Mouse (Mus musculus) lung, adult 2 months (tissue): ENCODE measurements around the gene Gm20388. TPM values are rescaled to one million over a fixed set of nuclear protein-coding genes. Genes with fewer than 3 reads are reported as not detected.

Experiments
- DNase-seq: peaks from one replicate; pipeline ENCODE4 v3.0.0; 2022
- H3K4me1 ChIP-seq: fragments of 200-500 bp; 2 replicates; pipeline ENCODE4 v1.6.1; 2011; ENCODE audit warnings: low read length; ENCODE audit not compliant: control insufficient read depth, insufficient read depth
- H3K4me3 ChIP-seq: fragments of 200-500 bp; replicated peaks from 2 replicates; pipeline ENCODE3; 2011; ENCODE audit warnings: low read depth, mild to moderate bottlenecking, control low read depth, low read length; ENCODE audit errors: extremely low read depth
- CTCF ChIP-seq: fragments of 200-500 bp; IDR thresholded peaks from 2 replicates; pipeline ENCODE4 v1.5.1; 2011; ENCODE audit warnings: mild to moderate bottlenecking, low read length, control low read depth; ENCODE audit not compliant: insufficient read depth
- POLR2A ChIP-seq: fragments of 200-500 bp; IDR thresholded peaks from 2 replicates; pipeline ENCODE4 v1.6.1; 2011; ENCODE audit warnings: low read depth, mild to moderate bottlenecking, control low read depth, low read length, borderline replicate concordance; ENCODE audit errors: extremely low read depth
- WGBS: fragments of 180-500 bp; shearing (Covaris S2); methylation state at CpG from one replicate; pipeline ENCODE4 v1.1.7; 2018; 5-methylcytosine and 5-hydroxymethylcytosine counted together
- polyA plus RNA-seq: library from polyadenylated mRNA; depleted of rRNA; stranded (reverse); fragments of >200 nt; gene quantifications from 2 replicates; pipeline ENCODE4 v1.2.3, GENCODE M21; 2012

Gm20388 gene
- polyA plus RNA-seq, 1 experiment: 67.8 TPM

GRCm38 (mm10) chr8:121852464-121852863 lies 1941.8 kb downstream of the Gm20388 start:
- WGBS: 31% methylated on average over 7 of the region's 7 CpGs
- no peak overlapping the region for H3K4me3 ChIP-seq
- no peak for TF ChIP-seq POLR2A
- no peak for TF ChIP-seq CTCF
- peaks cover 3% of the 10 kb centered on the region; the same call in 1 of the 2 replicates for H3K4me1 ChIP-seq
- DNase-seq: no peak

DNA sequence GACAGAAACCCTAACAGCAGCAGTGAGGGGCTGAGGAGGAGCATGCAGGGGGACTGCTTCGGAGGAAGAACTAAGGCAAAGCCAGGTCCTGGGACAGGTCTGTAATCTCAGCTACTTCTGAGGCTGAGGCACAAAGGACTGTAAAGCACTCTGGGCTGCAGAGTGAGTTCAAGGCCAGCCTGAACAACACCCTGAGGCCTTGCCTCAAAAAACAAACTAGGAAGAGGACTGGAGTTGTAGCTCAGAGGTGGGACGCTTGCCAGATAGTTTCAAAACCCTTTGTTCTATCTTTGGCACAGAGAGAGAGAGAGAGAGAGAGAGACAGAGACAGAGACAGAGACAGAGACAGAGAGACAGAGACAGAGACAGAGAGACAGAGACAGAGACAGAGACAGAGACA lies 1942.9 kb downstream of the Gm20388 start:
- Histone ChIP-seq H3K4me3 (no peak overlapping the region), H3K4me1 (peaks cover 3% of the 10 kb centered on the region; the same call in 1 of the 2 replicates)
- 65% methylated on average over 2 of the region's 2 CpGs for WGBS
- no peak for DNase-seq
- no peak for TF ChIP-seq POLR2A
- no peak for TF ChIP-seq CTCF

DNA sequence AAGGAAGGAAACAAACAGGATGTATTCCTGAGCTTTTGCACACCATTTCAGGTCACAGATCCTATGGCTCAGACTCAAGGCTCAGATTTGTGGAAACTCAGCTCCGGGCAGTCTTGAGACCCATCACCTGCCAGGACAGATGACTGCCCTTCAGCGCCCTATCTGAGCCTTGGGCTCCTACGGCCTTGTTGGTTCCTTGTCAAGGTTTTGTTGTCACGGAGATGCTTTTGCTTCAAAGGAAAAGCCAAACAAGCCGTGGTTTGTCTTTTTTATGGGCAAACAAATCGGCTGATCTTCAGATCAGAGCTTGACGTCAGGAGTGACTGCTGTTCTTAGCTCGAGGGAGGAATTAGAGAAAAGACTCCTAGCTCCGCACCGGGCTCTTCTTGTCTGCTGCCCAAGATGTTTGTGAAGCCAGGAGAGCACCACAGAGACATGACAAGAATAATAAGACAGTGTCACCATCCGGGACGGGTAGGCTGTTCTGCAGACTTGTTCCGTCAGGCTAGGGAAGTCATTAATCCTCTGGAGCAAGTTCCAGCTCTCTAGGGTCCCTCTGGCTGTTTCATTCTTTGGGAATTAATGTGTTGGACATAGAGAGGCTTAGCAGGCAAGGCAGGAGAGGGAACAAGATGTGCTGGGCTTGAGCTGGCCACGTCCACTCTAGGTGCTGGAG lies 1945.6 kb downstream of the Gm20388 start:
- WGBS: 76% methylated on average over 14 of the region's 14 CpGs
- no peak for DNase-seq
- Histone ChIP-seq H3K4me3 (no peak overlapping the region), H3K4me1 (no peaks in the 10 kb centered on the region)
- TF ChIP-seq CTCF (no peak), POLR2A (no peak)

GRCm38 (mm10) chr8:121857331-121857730 lies 1946.7 kb downstream of the Gm20388 start:
- no peak for DNase-seq
- TF ChIP-seq POLR2A: no peak
- TF ChIP-seq CTCF: no peak
- H3K4me1 ChIP-seq: no peaks in the 10 kb centered on the region
- WGBS: 65% methylated on average over 9 of the region's 9 CpGs
- H3K4me3 ChIP-seq: no peak overlapping the region

DNA sequence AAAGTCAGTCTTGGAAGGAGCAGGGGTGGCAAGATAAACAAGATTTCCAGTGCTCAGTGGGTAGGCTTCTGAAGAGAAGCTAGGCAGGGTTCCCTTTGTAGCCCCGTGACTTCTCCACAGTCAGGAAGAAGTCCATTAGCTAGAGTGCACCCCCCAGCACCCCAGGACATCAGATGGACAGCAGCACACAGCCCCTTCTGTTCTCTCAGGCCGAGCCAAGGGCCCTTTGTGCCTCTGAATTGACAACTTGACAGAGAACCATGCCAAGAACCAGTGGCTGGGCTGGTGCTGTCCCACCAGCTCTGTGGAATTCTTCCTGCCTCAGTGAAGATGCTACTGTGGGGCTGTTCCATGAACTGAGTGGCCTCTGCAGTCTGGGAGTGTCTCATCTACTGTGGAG lies 1947.1 kb downstream of the Gm20388 start:
- no peaks in the 10 kb centered on the region for H3K4me1 ChIP-seq
- DNase-seq: no peak
- 37% methylated on average over 2 of the region's 2 CpGs for WGBS
- no peak for TF ChIP-seq CTCF
- TF ChIP-seq POLR2A: no peak
- no peak overlapping the region for H3K4me3 ChIP-seq

GRCm38 (mm10) chr8:121861276-121861675 lies 1950.6 kb downstream of the Gm20388 start:
- no peaks in the 10 kb centered on the region for H3K4me1 ChIP-seq
- 40% methylated on average over 6 of the region's 6 CpGs for WGBS
- H3K4me3 ChIP-seq: no peak overlapping the region
- DNase-seq: no peak
- TF ChIP-seq CTCF (no peak), POLR2A (no peak)

GRCm38 (mm10) chr8:121861806-121862548 lies 1951.3 kb downstream of the Gm20388 start:
- TF ChIP-seq CTCF (no peak), POLR2A (no peak)
- 51% methylated on average over 12 of the region's 12 CpGs for WGBS
- Histone ChIP-seq H3K4me1 (no peaks in the 10 kb centered on the region), H3K4me3 (no peak overlapping the region)
- no peak for DNase-seq

- WGBS: 64% methylated on average over 8 of the region's 8 CpGs
- no peak overlapping the region for H3K4me3 ChIP-seq
- H3K4me1 ChIP-seq: no peaks in the 10 kb centered on the region
- TF ChIP-seq POLR2A (no peak), CTCF (no peak)
- no peak for DNase-seq
Observed at GRCm38 (mm10) chr8:121865356-121865755, 1954.7 kb downstream of the Gm20388 start.

- DNase-seq: no peak
- Histone ChIP-seq H3K4me3 (no peak overlapping the region), H3K4me1 (no peaks in the 10 kb centered on the region)
- 81% methylated on average over 5 of the region's 5 CpGs for WGBS
- no peak for TF ChIP-seq POLR2A
- no peak for TF ChIP-seq CTCF
Observed at GRCm38 (mm10) chr8:121868196-121868595, 1957.6 kb downstream of the Gm20388 start.

GRCm38 (mm10) chr8:121868896-121869295 lies 1958.3 kb downstream of the Gm20388 start:
- WGBS: 81% methylated on average over 7 of the region's 7 CpGs
- TF ChIP-seq POLR2A (no peak), CTCF (no peak)
- Histone ChIP-seq H3K4me1 (no peaks in the 10 kb centered on the region), H3K4me3 (no peak overlapping the region)
- DNase-seq: no peak
